Mouse (Mus musculus) adrenal gland, adult 2 months (tissue): Measurements from ENCODE around the gene Pam16. TPM values are rescaled to one million over a fixed set of nuclear protein-coding genes. Genes with fewer than 3 reads are reported as not detected.
A peak's percentile ranks its signal among the peaks of the same experiment; 100 is the strongest.

Experiments used
- DNase-seq: peaks from one replicate; pipeline ENCODE4 v3.0.0; 2021
- long read RNA-seq: library from polyadenylated mRNA; stranded (forward); transcript quantifications from one replicate; pipeline ENCODE4 v2.0.0, GENCODE M21; 2021
- polyA plus RNA-seq: library from polyadenylated mRNA; depleted of rRNA; stranded (reverse); fragments of >200 nt; gene quantifications from 2 replicates; pipeline ENCODE4 v1.2.3, GENCODE M21; 2012; rRNA removed
- total RNA-seq, 2 experiments: library from RNA; stranded (reverse); gene quantifications; 2 replicates each; pipeline ENCODE4 v1.2.3; 2021

Gene Pam16
- total RNA-seq (100 to 1,000 TPM; 104 to 111 TPM), polyA plus RNA-seq (16.0 and 33.4 TPM in 2 replicates)
- long read RNA-seq, transcript Pam16-201 (5 exons, 596 nt), result major isoform, 48 of 57 reads
- long read RNA-seq, partial matches to known transcripts, result 0 of 57 reads
- long read RNA-seq, other reads (novel, unspliced or antisense), result 9 of 57 reads

DNA sequence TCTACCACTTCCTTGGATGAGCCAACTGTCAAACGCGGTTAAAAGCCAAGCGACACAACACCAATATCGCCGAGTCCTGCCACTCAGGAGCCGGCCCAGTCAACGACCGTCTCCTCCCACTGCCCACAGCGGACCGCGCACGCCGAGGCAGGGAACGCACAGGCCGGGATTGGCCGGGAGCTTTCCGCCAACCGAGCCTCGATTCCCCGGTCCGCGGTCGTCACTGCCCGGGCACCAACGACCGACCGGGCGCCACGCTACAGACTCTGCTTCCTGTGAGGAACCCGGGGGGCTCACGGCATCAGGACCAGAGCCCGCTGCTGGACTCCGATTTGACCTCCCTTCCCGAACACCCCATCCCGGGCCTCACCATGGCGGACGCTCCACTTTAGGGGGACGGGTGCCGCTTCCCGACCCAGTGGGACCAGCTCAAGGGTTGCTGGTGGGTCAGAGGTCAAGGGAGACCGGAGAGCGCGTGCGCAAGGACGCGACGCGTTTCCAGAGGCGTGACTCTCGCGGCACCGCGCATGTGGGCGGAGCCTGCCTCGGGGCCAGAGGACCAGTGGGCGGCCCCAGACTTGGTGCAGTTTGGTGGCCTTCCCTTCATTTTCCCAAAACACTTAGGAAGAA, at the start of gene Pam16:
Pam16 (minus strand) TSS at position 508 of the 630 bp plus-strand sequence.
- DNase-seq, result peak; percentile 96

DNA sequence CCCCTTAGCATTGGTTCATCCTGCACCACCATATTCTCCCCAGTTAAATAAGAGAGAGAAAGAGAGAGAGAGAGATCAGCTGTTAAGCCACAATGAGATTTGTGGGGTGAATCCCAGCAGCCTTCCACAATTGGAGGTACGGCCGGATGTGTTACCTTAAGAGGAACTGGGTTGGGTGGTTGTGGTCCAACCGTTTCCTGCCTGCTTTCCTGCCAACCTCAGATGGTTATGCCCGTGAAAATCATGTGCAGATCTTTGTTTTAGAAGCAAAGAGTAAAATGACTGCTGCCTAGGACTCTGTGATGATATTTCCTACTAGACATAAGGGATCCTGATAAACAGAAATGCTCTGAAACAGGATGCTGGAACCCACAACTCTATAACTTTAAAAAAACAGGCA, 49.3 kb upstream of the Pam16 start:
- no peak for DNase-seq

DNA sequence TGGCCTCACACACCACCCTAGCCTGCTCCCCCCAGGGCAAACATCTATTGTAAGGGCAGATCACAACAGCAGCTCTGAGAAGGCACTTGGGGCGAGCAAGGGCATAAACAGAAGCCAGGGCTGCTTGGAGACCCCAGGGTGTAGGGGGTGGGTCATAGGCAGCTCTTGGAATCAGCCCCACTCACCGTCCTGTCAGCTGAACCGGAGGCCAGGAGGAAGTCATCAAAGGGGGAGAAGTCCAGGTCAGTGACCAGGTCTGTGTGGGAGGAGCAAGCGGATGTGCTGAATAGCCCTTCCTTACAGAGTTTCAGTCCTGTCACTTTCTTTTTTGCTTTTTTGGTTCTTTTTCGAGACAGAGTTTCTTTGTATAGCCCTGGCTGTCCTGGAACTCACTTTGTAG, 45.5 kb upstream of the Pam16 start:
- no peak for DNase-seq

DNA sequence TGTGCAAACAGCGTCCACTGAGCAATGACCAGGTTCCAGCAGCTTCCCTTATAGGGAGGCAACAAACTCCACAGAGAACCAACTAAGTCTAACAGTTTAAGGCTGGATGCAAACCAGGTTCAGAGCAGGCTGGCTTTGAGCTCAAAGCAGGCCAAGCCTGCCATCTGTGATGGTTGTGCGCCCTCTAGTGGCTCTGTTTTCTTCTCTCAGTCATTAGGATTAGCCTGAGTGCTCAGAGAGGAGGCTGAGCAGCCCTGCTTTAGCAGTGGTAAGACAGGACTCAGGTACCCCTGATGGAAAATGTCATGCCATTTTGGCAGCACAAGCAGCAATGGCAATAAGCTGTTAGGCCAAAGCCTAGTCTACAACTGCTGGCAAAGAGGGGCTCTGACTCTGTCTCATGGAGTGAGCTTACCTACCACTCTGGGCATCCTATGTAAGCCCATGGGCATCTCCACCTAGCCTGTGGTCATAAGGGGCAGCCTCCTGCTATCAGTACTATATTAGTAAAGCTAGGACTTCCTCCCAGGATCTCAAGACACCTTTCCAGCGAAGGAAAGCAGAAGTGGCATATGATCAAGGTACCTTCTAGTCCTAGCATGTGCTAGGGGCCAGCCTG, 42.5 kb upstream of the Pam16 start:
- peak; percentile 84 for DNase-seq

DNA sequence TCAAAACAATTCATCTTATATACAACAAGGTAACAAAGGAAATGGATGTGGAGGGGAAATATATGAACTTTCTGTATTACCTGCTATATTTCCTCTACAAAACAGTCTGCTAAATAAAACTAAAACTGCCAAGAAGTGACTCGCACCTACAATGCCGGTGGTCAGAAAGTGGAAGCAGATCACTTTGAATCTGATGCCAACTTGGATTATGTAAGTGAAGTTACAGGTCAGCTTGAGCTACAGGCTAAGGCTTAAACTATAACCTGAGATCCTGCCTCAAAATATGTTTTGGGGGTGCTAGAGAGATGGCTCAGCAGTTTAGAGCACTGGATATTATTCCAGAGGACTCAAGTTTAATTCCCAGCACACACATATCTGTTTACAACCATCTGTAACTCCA, 40.9 kb upstream of the Pam16 start:
- no peak for DNase-seq

DNA sequence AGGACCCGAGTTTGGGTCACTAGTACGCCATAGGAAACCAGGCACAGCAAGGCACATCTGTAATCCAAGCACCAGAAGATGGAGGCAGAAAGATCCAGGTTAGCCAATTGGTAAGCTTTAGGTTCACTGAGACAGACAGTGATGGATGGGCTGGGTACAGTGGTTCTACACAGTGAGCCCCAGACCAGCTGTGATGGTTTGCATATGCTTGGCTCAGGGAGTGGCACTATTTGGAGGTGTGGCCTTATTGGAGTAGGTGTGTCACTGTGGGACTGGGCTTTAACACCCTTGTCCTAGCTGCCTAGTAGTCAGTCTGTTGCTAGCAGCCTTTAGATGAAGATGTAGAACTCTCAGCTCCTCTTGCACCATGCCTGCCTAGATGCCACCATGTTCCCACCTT, 39.0 kb upstream of the Pam16 start:
- DNase-seq, result no peak

DNA sequence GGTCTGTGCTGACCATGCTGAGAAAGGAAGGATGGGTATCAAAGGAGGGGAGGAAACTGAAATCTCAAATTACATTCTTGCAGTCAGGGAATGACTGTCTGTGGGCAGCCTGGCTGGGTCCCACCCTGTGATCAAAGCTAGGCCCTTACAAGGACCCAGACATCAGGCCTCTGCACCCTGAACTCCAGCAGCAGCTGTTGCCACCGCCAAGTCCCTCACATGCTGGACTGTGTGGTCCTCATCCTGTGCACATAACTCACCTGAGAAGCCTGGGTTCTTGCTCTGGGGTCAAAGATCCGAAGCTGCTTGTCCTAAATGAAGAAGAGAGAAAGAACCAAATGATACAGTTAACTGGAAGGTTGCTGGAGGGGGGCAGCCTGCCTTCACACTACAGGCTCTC, 36.8 kb upstream of the Pam16 start:
- no peak for DNase-seq

DNA sequence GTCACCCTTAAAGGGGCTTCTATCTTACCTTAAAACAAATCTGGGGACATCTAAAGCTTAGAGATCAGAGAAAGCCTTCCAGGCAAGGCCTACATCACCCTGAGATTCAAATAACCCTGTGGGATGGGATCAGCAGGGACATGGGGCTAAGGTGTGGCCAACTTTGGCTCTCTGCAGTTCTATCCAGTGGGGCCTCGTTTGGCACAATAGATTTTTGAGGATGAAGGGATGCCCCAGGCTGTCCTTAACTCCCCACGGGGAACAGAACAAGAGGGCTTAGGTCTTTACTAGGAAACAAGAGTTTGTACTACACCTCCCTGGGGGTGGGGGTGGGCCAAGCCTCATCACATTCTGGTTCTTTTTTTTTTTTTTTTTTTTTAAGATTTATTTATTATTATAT, 34.5 kb upstream of the Pam16 start:
- DNase-seq, result no peak

DNA sequence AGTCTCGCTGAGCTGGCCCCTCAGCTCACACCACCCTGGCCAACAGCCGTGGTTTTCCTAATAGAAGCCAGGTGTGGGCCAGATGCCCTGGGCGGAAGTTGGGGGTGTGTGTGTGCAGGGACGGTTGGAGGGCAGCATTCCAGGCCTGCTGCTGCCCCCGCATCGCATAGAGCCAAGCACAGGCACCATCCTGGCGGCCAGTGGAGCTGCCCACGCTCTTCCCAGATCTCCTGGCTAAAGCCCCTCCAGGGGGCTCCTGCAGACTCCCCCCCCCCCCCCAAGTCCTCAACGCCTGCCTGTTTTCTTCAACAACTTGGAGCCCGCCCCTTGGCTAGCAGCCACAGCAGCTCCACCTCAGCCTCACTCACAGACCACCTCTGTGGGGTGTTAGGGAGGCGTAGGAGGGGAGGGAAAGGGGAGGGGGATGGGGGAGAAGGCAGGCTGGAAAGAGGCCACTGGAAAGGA, 34.0 kb upstream of the Pam16 start:
- peak; percentile 6 for DNase-seq

DNA sequence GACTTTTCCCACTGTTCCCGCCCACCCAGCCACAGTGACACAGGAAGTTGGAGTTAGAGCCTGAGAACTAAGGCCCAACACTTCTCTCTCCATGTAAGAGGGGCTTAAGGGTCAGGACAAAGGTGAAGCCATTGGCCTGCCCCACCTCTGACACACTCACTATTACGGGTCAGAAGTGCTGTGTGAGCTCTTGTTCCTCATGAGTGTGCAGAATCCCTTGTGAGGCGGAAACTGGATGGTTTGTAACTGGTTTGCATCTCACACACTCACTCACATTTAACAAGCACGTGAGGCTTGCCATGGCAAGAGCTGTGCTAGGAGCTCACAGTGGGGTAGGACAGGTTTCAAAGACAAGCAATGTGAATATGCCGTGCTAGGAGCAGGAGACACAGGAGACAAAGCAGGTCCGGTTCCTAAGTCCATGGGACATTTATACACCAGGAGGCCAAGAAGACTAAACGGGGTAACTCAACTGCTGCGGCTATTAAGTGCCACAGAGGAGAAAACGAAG, 31.8 kb upstream of the Pam16 start:
- DNase-seq, result no peak

DNA sequence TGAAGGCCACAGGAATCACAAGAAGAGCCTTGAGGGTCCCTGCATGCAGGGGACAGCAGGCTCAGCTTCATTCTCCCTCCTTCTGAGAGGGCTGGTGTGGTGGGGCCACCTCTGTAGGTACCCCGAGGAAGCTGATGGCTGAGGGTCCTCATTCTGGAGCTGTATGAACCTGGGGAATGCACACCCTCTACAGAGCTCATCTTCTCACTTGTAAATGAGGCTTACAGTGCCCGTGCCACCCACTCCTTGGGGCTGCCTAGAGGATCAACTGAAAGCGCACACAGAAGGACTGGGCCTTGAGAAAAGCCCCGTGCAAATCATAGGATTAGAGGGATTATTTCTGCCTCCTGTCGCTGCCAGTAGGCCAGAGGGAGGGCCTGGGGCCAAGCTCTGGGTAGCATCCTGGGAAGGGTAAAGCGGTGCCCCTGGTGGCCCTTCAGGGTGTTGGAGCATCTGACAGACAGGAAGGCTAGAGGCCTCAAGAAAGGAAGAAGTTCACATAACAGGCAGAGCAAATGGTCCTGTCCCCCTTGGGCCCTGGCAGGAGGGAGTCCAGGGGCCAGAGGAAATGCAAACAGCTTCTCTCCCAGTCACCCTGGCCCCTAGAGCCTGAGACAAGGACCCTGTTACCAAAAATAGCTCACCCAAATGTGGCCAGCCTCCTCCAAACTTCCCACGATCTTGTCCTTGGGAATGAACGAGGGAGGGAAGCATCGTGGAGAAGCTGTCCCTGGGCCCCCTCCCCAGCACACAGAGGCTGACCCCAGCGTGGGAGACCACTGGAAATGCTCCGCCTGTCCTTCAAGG, 31.2 kb upstream of the Pam16 start:
- DNase-seq, result no peak

DNA sequence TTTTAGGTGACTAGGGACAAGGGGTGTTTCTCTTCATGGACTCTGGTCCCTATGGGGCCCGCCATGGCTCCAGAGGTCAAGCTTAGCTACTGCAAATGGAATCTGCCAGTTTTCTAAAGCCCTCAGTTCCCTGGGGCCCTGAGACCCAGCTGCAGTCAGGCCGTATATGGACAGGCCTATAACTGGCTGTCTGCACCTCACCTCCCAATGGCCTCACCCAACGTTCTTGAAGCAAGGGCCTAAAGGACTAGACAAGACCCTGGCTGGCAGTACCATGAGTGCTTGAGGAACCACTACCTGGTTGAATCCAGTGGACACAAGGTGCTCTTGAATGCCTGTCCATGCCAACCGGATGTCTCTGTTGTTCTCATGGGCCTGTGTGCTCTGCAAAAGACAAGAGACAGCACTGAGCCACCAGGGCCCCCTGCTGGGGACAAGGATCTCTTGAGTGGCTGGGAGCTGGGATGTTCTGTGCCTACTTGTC, 30.5 kb upstream of the Pam16 start:
- peak; percentile 41 for DNase-seq

DNA sequence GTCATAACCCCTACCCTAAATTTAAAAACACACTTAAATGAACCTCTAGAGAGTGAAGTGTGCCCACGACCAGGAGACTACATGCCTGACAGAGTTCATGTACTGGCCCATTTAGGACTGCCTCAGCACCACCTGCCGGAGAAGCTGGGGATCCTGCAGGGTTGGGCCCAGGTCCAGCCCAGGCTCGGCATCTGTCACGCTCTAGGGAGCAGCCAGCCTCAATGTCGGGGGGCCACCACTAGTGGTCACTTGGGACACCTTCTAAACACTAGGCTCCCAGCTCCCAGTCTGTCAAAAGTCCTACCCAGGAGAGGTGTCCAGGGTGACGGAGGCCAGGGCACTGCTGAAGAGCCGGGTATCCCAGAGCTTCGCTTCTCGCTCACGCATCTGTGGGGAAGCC, 29.9 kb upstream of the Pam16 start:
- DNase-seq, result no peak

DNA sequence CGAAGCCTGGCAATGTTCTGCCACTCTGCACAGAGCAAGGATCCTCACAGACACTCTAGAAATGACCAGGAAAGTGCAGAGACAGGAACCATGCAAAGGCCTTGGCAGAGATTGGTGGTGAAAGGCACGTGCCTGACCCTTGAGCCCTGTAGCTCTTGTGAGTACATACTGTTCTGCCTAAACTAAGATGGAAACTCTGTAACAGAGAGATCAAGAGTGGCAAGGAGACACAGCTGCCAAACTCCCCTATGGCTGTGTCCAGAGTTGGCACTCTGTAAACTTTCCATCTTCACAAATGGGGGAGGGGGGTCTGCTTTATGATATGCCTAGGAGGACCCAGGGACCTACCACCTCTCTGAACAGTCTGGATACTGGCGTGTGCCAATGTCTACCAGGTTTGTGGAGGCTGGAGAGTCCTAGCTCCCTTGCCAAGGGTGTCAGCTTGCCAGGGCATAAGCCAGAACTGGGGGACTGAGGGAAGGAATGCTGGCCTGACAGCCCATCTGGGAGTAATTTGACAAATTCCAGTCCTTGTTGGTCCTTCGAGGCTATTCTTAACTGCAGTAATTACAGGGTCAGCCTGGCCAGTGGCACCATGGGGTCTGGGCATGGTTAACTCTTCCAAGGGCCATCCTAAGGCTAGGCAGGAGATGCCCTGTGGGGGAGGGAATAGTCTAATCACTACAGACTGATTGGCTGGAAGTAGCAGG, 28.1 kb upstream of the Pam16 start:
- DNase-seq, result no peak

DNA sequence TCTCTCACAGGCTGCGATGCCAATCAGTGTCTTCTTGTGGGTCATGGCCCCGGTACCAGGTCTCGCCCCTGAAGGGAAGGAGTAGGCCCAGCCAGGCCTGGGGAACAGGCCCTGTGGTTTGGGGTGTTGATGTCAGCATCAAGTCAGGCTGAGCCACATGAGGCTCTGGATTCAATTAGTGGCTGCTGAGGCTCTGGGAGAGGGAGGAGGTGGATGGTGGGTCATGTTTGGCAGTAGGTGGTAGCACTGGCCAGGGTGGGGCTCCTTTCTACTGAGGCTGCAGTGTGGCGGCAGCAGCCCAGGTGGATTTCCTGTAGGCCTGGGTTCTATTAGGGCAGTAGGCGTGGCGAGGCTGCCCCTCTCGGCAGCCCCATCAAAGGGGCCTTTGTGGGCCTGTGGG, 26.8 kb upstream of the Pam16 start:
- peak; percentile 26 for DNase-seq

DNA sequence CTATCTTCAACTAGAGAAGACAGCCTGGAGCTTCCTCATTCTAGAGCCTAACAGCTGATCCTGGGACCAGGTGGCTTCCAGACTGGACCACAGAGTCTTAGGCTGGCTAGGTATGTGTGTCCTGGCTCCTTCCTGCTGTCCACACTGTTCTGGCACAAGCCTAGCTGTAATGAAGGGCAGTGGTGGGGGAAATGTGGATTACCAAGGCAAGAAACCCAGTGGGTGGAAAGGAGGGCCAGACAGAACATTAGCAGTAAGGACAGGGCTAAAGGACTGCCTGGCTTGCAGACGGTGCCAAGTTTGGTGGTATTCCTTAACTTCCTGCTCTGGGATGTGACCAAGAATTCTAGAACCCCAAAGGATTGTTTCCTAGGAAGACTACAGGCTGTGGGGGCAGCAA, 26.3 kb upstream of the Pam16 start:
- no peak for DNase-seq

DNA sequence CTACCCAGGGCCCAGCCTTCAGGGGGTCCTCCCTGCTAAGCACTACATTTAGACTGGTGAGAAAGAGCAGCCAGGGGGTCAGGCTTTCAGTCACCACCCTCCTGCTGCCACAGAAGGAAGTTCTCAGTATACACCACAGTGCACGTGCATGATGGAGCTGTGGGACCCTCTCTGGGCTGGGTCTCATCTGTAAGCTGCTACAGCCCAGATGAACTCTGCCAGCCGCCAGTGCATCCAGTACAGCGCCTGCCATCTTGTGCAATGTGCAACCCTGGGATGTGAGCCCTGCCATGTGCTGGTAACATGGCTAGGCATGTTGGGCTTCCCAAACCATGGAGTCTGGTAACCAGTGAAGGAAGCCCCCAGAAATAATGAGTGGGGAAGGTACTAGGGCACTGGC, 25.4 kb upstream of the Pam16 start:
- no peak for DNase-seq

DNA sequence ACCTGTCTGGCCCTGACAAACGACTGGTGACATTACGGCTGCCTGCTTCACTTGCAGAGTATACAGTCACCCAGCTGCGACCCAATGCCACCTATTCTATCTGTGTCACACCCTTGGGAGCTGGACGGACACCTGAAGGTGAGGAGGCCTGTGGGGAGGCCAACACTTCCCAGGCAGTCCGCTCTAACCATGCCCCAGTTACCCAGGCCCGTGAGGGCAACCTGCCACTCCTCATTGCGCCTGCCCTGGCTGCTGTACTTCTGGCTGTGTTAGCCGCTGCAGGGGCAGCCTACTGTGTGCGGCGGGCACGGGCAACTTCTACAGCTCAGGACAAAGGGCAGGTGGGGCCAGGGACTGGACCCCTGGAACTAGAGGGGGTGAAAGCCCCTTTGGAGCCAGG, 24.9 kb upstream of the Pam16 start:
- no peak for DNase-seq

DNA sequence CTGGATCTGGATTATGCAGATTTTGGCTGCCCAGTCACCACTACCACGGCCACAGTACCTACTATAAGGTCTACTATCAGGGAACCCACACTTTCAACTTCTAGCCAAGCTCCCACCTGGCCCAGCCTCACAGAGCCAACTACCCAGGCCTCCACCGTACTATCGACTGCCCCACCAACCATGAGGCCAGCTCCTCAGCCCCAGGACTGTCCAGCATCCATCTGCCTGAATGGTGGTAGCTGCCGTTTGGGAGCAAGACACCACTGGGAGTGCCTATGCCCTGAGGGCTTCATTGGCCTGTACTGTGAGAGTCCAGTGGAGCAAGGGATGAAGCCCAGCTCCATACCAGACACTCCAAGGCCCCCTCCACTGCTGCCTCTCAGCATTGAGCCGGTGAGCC, 24.4 kb upstream of the Pam16 start:
- no peak for DNase-seq

DNA sequence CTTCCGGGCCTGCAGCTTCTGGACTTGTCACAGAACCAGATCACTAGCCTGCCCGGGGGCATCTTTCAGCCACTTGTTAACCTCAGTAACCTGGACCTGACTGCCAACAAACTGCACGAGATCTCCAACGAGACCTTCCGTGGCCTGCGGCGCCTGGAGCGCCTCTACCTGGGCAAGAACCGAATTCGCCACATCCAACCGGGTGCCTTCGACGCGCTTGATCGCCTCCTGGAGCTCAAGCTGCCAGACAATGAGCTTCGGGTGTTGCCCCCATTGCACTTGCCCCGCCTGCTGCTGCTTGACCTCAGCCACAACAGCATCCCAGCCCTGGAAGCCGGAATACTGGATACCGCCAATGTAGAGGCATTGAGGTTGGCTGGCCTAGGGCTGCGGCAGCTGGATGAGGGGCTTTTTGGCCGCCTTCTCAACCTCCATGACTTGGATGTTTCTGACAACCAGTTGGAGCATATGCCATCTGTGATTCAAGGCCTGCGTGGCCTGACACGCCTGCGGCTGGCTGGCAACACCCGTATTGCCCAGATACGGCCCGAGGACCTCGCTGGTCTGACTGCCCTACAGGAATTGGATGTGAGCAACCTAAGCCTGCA, 23.7 kb upstream of the Pam16 start:
- no peak for DNase-seq

DNA sequence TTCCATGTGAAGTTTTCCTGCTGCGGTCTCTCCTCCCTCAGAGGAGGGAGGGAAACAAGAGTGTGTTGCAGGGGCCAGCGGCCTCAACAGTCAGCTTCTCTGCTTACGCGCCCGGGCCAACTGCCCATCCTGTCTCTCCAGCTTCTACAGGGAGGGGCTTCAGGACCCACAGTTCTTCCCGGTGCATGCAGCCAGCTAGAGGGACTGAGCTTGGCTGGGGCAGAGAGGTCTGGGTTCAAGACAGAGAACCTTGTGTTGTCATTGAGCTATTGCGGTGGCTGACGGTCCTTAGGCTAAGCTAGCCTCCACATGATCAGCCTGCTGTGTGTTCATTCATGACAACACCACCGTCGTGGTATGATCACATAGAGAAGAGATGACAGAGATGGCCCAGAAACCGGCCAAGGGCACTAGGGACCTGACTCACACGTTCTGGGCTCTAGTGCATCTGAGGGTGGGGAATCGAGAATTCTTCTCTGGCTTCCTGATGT, 22.9 kb upstream of the Pam16 start:
- DNase-seq, result peak; percentile 83
